Mouse (Mus musculus) intestine, embryonic 15.5 days (tissue): ENCODE data around the gene Qsox2. TPM values are rescaled to one million over a fixed set of nuclear protein-coding genes. Genes with fewer than 3 reads are reported as not detected.

ENCODE experiments used
- ATAC-seq: fragments of 200-750 bp; cut with Nextera tagmentation; 2 replicates; pipeline ENCODE4 v1.8.0; 2017; ENCODE audit warnings: moderate TSS enrichment, moderate library complexity
- H3K27ac ChIP-seq: fragments of 300-500 bp; sonication (generic); 2 replicates; pipeline ENCODE4 v1.5.1; 2015; ENCODE audit warnings: mild to moderate bottlenecking, inconsistent platforms
- H3K27me3 ChIP-seq: fragments of 300-500 bp; sonication (generic); replicated peaks from 2 replicates; pipeline ENCODE4 v1.6.1; 2015; ENCODE audit warnings: inconsistent platforms
- H3K36me3 ChIP-seq: fragments of 300-500 bp; sonication (generic); 2 replicates; pipeline ENCODE4 v1.6.1; 2015; ENCODE audit warnings: inconsistent platforms
- H3K4me1 ChIP-seq: fragments of 300-500 bp; sonication (generic); replicated peaks from 2 replicates; pipeline ENCODE4 v1.6.1; 2015; ENCODE audit warnings: inconsistent platforms
- H3K4me2 ChIP-seq: fragments of 300-500 bp; sonication (generic); replicated peaks from 2 replicates; pipeline ENCODE4 v1.6.1; 2015; ENCODE audit warnings: mild to moderate bottlenecking, inconsistent platforms
- H3K4me3 ChIP-seq: fragments of 300-500 bp; sonication (generic); replicated peaks from 2 replicates; pipeline ENCODE4 v1.5.1; 2015; ENCODE audit warnings: inconsistent platforms
- H3K9ac ChIP-seq: fragments of 300-500 bp; sonication (generic); 2 replicates; pipeline ENCODE4 v1.6.1; 2015; ENCODE audit warnings: inconsistent platforms
- H3K9me3 ChIP-seq: fragments of 300-500 bp; sonication (generic); 2 replicates; pipeline ENCODE4 v1.6.1; 2016; ENCODE audit warnings: inconsistent platforms
- WGBS: fragments of 180-500 bp; shearing (Covaris S2); methylation state at CpG from one replicate; pipeline ENCODE4 v1.1.7; 2015; 5-methylcytosine and 5-hydroxymethylcytosine counted together
- polyA plus RNA-seq: library from polyadenylated mRNA; unstranded; fragments of >200 nt; fragmentation: Nextera tagmentation; extraction: Ambion mirVana; gene quantifications from 2 replicates; pipeline ENCODE4 v1.2.1, GENCODE M21; 2015

Gene Qsox2
- polyA plus RNA-seq, 1 experiment from 2014 or later, result 23.2 TPM

GRCm38 (mm10) chr2:26252514-26253206 is 15.3 kb upstream of the Qsox2 start:
- Histone ChIP-seq H3K4me3 (no peak overlapping the region), H3K4me1 (no peaks in the 10 kb centered on the region), H3K36me3 (no peaks in the 10 kb centered on the region), H3K9ac (no peak overlapping the region), H3K27me3 (no peaks in the 10 kb centered on the region), H3K27ac (no peak overlapping the region), H3K9me3 (no peaks in the 10 kb centered on the region), H3K4me2 (no peak overlapping the region)
- 58% methylated on average over 8 of the region's 8 CpGs for WGBS
- no peak for ATAC-seq

- WGBS, result 34% methylated on average over 3 of the region's 3 CpGs
- peak; percentile 68; the same call in 1 of the 2 replicates for ATAC-seq
Observed at GRCm38 (mm10) chr2:26247531-26247930, 10.2 kb upstream of the Qsox2 start.

GRCm38 (mm10) chr2:26240841-26241240 is 3.5 kb upstream of the Qsox2 start:
- Histone ChIP-seq H3K9me3 (no peaks in the 10 kb centered on the region), H3K4me3 (no peak overlapping the region), H3K4me2 (no peak overlapping the region), H3K27me3 (no peaks in the 10 kb centered on the region), H3K27ac (no peak overlapping the region), H3K9ac (no peak overlapping the region), H3K36me3 (no peaks in the 10 kb centered on the region), H3K4me1 (peaks cover 18% of the 10 kb centered on the region)
- WGBS, result 60% methylated on average over 3 of the region's 3 CpGs
- ATAC-seq, result no peak

More at GRCm38 (mm10) chr2:26247531-26247930, 10.2 kb upstream of the Qsox2 start:
- Histone ChIP-seq H3K9ac (no peak overlapping the region), H3K9me3 (no peaks in the 10 kb centered on the region), H3K4me3 (no peak overlapping the region), H3K36me3 (no peaks in the 10 kb centered on the region), H3K27ac (no peak overlapping the region), H3K4me2 (no peak overlapping the region), H3K4me1 (no peaks in the 10 kb centered on the region), H3K27me3 (no peaks in the 10 kb centered on the region)

GRCm38 (mm10) chr2:26240330-26240729 is 3.0 kb upstream of the Qsox2 start:
- H3K27ac ChIP-seq, result 0 out of 2 replicates have a peak overlapping the region, but pooled peaks have one; percentile 48
- peaks cover 20% of the 10 kb centered on the region for H3K4me1 ChIP-seq
- H3K4me2 ChIP-seq, result no peak overlapping the region
- ATAC-seq, result no peak
- H3K4me3 ChIP-seq, result no peak overlapping the region
- WGBS, result 37% methylated on average over 9 of the region's 9 CpGs
- no peak overlapping the region for H3K9ac ChIP-seq
- no peaks in the 10 kb centered on the region for H3K27me3 ChIP-seq
- no peaks in the 10 kb centered on the region for H3K36me3 ChIP-seq
- H3K9me3 ChIP-seq, result no peaks in the 10 kb centered on the region

- Histone ChIP-seq H3K9me3 (no peaks in the 10 kb centered on the region), H3K4me1 (peaks cover 30% of the 10 kb centered on the region), H3K36me3 (no peaks in the 10 kb centered on the region), H3K9ac (peak overlapping the region; percentile 85), H3K4me3 (peak overlapping the region; percentile 79), H3K27me3 (no peaks in the 10 kb centered on the region), H3K4me2 (peak overlapping the region; percentile 78), H3K27ac (peak overlapping the region; percentile 72)
- WGBS, result under 1% methylated on average over 50 of the region's 51 CpGs
- ATAC-seq, result peak; percentile 39
Observed at GRCm38 (mm10) chr2:26236681-26237289, 540 bp downstream of the Qsox2 start.

GRCm38 (mm10) chr2:26234771-26235170 is 2.6 kb downstream of the Qsox2 start:
- Histone ChIP-seq H3K9ac (no peak overlapping the region), H3K4me3 (no peak overlapping the region), H3K27ac (peak overlapping the region; percentile 56), H3K27me3 (no peaks in the 10 kb centered on the region), H3K9me3 (no peaks in the 10 kb centered on the region), H3K4me1 (peaks cover 20% of the 10 kb centered on the region), H3K4me2 (peak overlapping the region; percentile 25), H3K36me3 (no peaks in the 10 kb centered on the region)
- 73% methylated on average over 2 of the region's 2 CpGs for WGBS
- ATAC-seq, result no peak

GRCm38 (mm10) chr2:26234253-26234652 is 3.1 kb downstream of the Qsox2 start:
- Histone ChIP-seq H3K4me2 (peak overlapping the region; percentile 25; the same call in 1 of the 2 replicates), H3K9me3 (no peaks in the 10 kb centered on the region), H3K27ac (peak overlapping the region; percentile 71), H3K27me3 (no peaks in the 10 kb centered on the region), H3K36me3 (0 out of 2 replicates have a peak, but pooled peaks cover 1% of the 10 kb centered on the region), H3K4me3 (no peak overlapping the region), H3K4me1 (peaks cover 20% of the 10 kb centered on the region), H3K9ac (no peak overlapping the region)
- peak; percentile 25 for ATAC-seq
- WGBS, result 55% methylated on average over 5 of the region's 5 CpGs

- no peak for ATAC-seq
- no peak overlapping the region for H3K4me2 ChIP-seq
- peaks cover 17% of the 10 kb centered on the region for H3K4me1 ChIP-seq
- no peak overlapping the region for H3K9ac ChIP-seq
- WGBS, result 72% methylated on average over 3 of the region's 3 CpGs
- H3K36me3 ChIP-seq, result 0 out of 2 replicates have a peak, but pooled peaks cover 4% of the 10 kb centered on the region
- no peak overlapping the region for H3K4me3 ChIP-seq
- no peak overlapping the region for H3K27ac ChIP-seq
- H3K27me3 ChIP-seq, result no peaks in the 10 kb centered on the region
- no peaks in the 10 kb centered on the region for H3K9me3 ChIP-seq
Observed at GRCm38 (mm10) chr2:26231366-26231765, 6.0 kb downstream of the Qsox2 start.

- H3K4me1 ChIP-seq, result peaks cover 10% of the 10 kb centered on the region; the same call in 1 of the 2 replicates
- no peak overlapping the region for H3K4me2 ChIP-seq
- no peak overlapping the region for H3K4me3 ChIP-seq
- WGBS, result 54% methylated on average over 4 of the region's 4 CpGs
- H3K27me3 ChIP-seq, result no peaks in the 10 kb centered on the region
- no peak overlapping the region for H3K27ac ChIP-seq
- no peak overlapping the region for H3K9ac ChIP-seq
- no peaks in the 10 kb centered on the region for H3K9me3 ChIP-seq
- no peak for ATAC-seq
- H3K36me3 ChIP-seq, result 0 out of 2 replicates have a peak, but pooled peaks cover 8% of the 10 kb centered on the region
Observed at GRCm38 (mm10) chr2:26230253-26230652, 7.1 kb downstream of the Qsox2 start.

- Histone ChIP-seq H3K27me3 (no peaks in the 10 kb centered on the region), H3K4me2 (no peak overlapping the region), H3K9ac (no peak overlapping the region), H3K4me1 (0 out of 2 replicates have a peak, but pooled peaks cover under 1% of the 10 kb centered on the region), H3K4me3 (no peak overlapping the region), H3K27ac (no peak overlapping the region), H3K9me3 (no peaks in the 10 kb centered on the region), H3K36me3 (peaks cover 15% of the 10 kb centered on the region)
- WGBS, result 67% methylated on average over 1 of the region's 1 CpGs
- peak; percentile 61; the same call in 1 of the 2 replicates for ATAC-seq
Observed at GRCm38 (mm10) chr2:26227788-26228187, 9.5 kb downstream of the Qsox2 start.

- WGBS, result 90% methylated on average over 4 of the region's 4 CpGs
- H3K4me2 ChIP-seq, result no peak overlapping the region
- H3K27ac ChIP-seq, result no peak overlapping the region
- H3K4me3 ChIP-seq, result no peak overlapping the region
- no peaks in the 10 kb centered on the region for H3K27me3 ChIP-seq
- peak; percentile 70 for ATAC-seq
- no peak overlapping the region for H3K9ac ChIP-seq
- H3K36me3 ChIP-seq, result peaks cover 25% of the 10 kb centered on the region
- no peaks in the 10 kb centered on the region for H3K4me1 ChIP-seq
- H3K9me3 ChIP-seq, result no peaks in the 10 kb centered on the region
Observed at GRCm38 (mm10) chr2:26225242-26225641, 12.1 kb downstream of the Qsox2 start.

- H3K36me3 ChIP-seq, result peaks cover 21% of the 10 kb centered on the region
Observed at GRCm38 (mm10) chr2:26223961-26224360, 13.4 kb downstream of the Qsox2 start.

More at GRCm38 (mm10) chr2:26223961-26224360, 13.4 kb downstream of the Qsox2 start:
- ATAC-seq, result no peak
- Histone ChIP-seq H3K9me3 (no peaks in the 10 kb centered on the region), H3K27ac (no peak overlapping the region), H3K4me3 (no peak overlapping the region), H3K4me1 (no peaks in the 10 kb centered on the region), H3K4me2 (no peak overlapping the region), H3K27me3 (no peaks in the 10 kb centered on the region), H3K9ac (no peak overlapping the region)
- 84% methylated on average over 3 of the region's 3 CpGs for WGBS
